Mouse (Mus musculus) testis, adult 2 months (tissue): ENCODE data around the gene Pilrb2.

Experiments used
- CTCF ChIP-seq: fragments of 200-500 bp; IDR thresholded peaks from 2 replicates; pipeline ENCODE4 v1.5.1; 2012; ENCODE audit warnings: low read depth, mild to moderate bottlenecking, inconsistent platforms, low read length, moderate library complexity; ENCODE audit not compliant: control insufficient read depth, insufficient read depth, insufficient replicate concordance
- POLR2A ChIP-seq: fragments of 200-500 bp; IDR thresholded peaks from 2 replicates; pipeline ENCODE4 v1.6.1; 2012; ENCODE audit warnings: low read depth, mild to moderate bottlenecking, inconsistent platforms, low read length, moderate library complexity; ENCODE audit not compliant: control insufficient read depth

DNA sequence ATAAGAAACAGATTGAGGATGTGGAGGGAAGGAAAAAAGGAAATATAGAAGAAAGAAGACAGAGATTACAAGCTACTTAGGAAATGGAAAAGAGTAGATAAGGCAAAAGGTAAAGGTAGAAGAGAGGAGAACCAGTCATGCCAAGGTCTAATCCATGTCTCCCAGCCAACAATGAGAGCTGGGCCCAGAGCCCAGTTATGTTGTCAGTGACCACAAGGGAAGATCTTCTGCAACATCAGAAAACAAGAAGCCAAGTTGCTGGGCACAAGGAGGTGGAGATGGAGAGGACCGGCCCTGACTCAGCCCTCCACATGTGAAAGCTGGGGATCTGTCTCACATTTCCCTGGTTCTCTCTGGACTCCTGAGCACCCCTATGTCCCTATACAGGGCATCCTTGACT, 16.1 kb upstream of the Pilrb2 start:
- TF ChIP-seq CTCF, result no peak
- TF ChIP-seq POLR2A, result no peak
